In the genomic region with DNA sequence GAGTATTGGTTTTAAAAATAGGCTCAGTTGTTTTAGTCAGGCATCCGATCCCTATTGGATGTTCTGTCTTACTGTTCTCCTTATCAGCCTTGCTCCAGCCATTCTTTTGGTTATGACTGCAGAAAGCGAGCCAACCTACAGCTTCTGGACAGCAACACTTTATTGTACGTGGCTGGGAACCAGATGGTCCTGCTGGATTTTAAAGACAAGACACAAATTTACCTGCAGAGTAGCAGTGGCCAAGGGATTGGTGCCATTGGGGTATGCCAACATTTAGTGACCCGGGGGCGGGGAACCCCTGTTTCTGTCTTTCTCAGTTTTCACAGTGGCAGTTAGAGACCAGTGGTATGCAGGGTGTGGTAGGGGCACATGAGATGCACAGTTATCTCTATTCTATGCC, we compare ENCODE assay signal across 18 mouse cellular contexts. TPM values are rescaled to one million over a fixed set of nuclear protein-coding genes. Genes with fewer than 3 reads are reported as not detected.
A peak's percentile ranks its signal among the peaks of the same experiment; 100 is the strongest.
DNase-seq lines count a peak whose midpoint lies in the region; ATAC-seq lines count a peak whose summit lies in the region.
"Had no signal": no experiment of that assay in that cellular context is flagged by ENCODE, and none has a peak within 500 bp of the region (broad histone marks: within the 10 kb centered on the region; RNA-seq: fewer than 3 reads in every experiment).

No protein-coding gene starts in this region.

- intact Hi-C loops in left cerebral cortex, postnatal 25 days (cut with DNase I) = no loop called here

- ATAC-seq in frontal cortex, adult (ENCODE audit: low TSS enrichment) = peak; percentile 18; the same call in 1 of the 2 replicates
- ATAC-seq: forebrain, embryonic 15.5 days; intestine, embryonic 16.5 days had no signal

- DNase-seq in frontal cortex, postnatal 10 days (ENCODE audit: low spot score in 2 of 2) = no peak
- peak; percentile 36 for DNase-seq in cerebellum, adult 9-10 months
- DNase-seq in cerebellum, postnatal 14 days = peak; percentile 32 to 60
- DNase-seq in retina, embryonic 14.5 days (ENCODE audit: low spot score) = no peak
- no peak for DNase-seq in kidney, postnatal 10 days
- DNase-seq in left cerebral cortex, postnatal 25 days (ENCODE audit: low spot score in 2 of 2) = no peak
- DNase-seq: adrenal gland, adult 2 months; adrenal gland, postnatal 25 days; embryo, embryonic 11 days; gastrocnemius, postnatal 14 days; kidney, adult 2 months had no signal

RNA-seq across cellular contexts. Expression of a gene that starts 12.6 kb away (rescaled TPM):
- 1 to 10 TPM; 2.4 to 4.0 TPM for total RNA-seq in left cerebral cortex, postnatal 25 days (2021)
- total RNA-seq: common myeloid progenitor, adult 5-6 weeks; gastrocnemius, adult 18-20 months; heart, adult 8-10 months; heart, postnatal 25 days had no signal

Comparison
In these comparisons a context has a peak if more than half of its experiments do, and no peak if none do; other contexts are left out.
1. DNase-seq: peak in cerebellum, adult 9-10 months (single experiment) and cerebellum, postnatal 14 days (2 of 2); none in frontal cortex, postnatal 10 days (0 of 2), retina, embryonic 14.5 days (single experiment), kidney, postnatal 10 days (single experiment) and left cerebral cortex, postnatal 25 days (0 of 2).